Mouse (Mus musculus): ENCODE measurements at regions not wholly inside any gene's neighbourhood (a gene's known extent, or its start where the extent isn't known, plus 50 kb on each side); places are given as distances from the start of the nearest gene placed in this dataset.

DNA sequence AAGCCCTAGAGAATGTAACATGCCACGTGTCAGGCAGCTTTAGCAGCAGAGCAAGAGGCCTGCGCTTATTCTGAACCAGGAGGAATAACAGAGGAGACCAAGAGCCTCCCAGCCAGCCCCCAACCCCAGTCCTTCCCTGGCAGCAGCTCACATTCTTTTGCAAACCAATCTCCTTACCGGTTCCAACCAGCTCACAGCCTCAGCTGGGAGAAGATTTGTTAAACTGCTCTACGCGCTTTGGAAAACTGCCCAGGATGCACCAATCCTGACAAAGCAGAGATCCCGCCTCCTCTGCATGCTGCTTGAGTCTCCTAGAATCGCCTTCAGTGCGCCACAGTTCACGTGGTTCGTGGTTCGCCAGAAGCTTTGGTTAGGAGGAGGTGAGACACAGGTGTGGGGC, 51.8 kb downstream of the Gm9376 start:
- no peaks in the 10 kb centered on the region for H3K27me3 ChIP-seq (ENCODE audit: control insufficient read depth, insufficient read depth, low read length, poor library complexity, severe bottlenecking)
- no peaks in the 10 kb centered on the region for H3K36me3 ChIP-seq (ENCODE audit: control insufficient read depth, insufficient read depth, low read length, poor library complexity, severe bottlenecking)
- DNase-seq (ENCODE audit: low read depth, low spot score) = no peak

GRCm38 (mm10) chr14:118320101-118320500, 53.3 kb downstream of the Gm9376 start:
- DNase-seq (ENCODE audit: low read depth, low spot score) = no peak
- no peaks in the 10 kb centered on the region for H3K27me3 ChIP-seq (ENCODE audit: control insufficient read depth, insufficient read depth, low read length, poor library complexity, severe bottlenecking)
- H3K36me3 ChIP-seq (ENCODE audit: control insufficient read depth, insufficient read depth, low read length, poor library complexity, severe bottlenecking) = no peaks in the 10 kb centered on the region

DNA sequence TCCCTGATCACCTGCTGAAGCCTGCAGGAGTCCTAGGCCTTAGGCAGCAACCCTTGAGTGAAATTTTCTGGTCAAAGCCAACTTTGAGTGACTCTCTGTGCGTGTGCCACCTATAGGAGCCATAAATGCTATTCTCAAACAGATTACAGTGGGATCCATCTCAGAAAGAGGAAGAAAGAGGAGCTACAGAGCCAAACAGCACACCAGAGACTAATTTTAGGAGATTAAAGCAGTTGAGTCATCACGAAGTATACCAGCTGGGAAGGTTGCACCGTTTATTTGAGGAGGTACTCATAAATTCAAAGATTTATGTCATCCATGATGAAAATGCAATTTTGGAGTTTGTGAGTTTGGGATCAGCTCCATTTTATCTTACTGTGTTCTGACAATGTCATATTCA, 54.3 kb downstream of the Gm9376 start:
- no peak for DNase-seq (ENCODE audit: low read depth, low spot score)
- no peaks in the 10 kb centered on the region for H3K27me3 ChIP-seq (ENCODE audit: control insufficient read depth, insufficient read depth, low read length, poor library complexity, severe bottlenecking)
- no peaks in the 10 kb centered on the region for H3K36me3 ChIP-seq (ENCODE audit: control insufficient read depth, insufficient read depth, low read length, poor library complexity, severe bottlenecking)

- Histone ChIP-seq H3K27me3 (ENCODE audit: control insufficient read depth, insufficient read depth, low read length, poor library complexity, severe bottlenecking) (no peaks in the 10 kb centered on the region), H3K36me3 (ENCODE audit: control insufficient read depth, insufficient read depth, low read length, poor library complexity, severe bottlenecking) (no peaks in the 10 kb centered on the region)
- no peak for DNase-seq (ENCODE audit: low read depth, low spot score)
These were observed 55.5 kb downstream of the Gm9376 start for GRCm38 (mm10) chr14:118322003-118322821.

DNA sequence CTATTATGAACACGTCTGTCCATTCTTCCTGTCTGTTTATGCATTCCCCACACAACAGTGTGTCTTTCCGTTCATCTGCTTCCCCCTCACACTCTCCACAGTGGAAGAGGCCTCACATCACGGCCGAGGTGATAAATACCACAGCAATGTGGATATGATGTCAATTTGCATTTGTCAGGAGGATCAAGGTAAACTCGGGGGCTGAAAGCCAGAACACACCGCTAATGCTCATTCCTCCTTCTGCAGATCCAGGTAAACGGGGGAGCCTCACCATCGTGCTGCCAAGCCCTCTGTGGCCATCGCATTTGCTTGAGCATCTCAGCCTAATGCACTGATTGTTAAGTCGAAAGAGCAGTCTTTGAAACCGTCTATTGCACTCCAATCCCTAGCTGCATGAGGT, 56.1 kb downstream of the Gm9376 start:
- no peaks in the 10 kb centered on the region for H3K27me3 ChIP-seq (ENCODE audit: control insufficient read depth, insufficient read depth, low read length, poor library complexity, severe bottlenecking)
- DNase-seq (ENCODE audit: low read depth, low spot score) = no peak
- H3K36me3 ChIP-seq (ENCODE audit: control insufficient read depth, insufficient read depth, low read length, poor library complexity, severe bottlenecking) = no peaks in the 10 kb centered on the region

GRCm38 (mm10) chr14:118338071-118338470, 71.3 kb downstream of the Gm9376 start:
- no peaks in the 10 kb centered on the region for H3K36me3 ChIP-seq (ENCODE audit: control insufficient read depth, insufficient read depth, low read length, poor library complexity, severe bottlenecking)
- H3K27me3 ChIP-seq (ENCODE audit: control insufficient read depth, insufficient read depth, low read length, poor library complexity, severe bottlenecking) = no peaks in the 10 kb centered on the region

GRCm38 (mm10) chr14:118362931-118363330, 96.2 kb downstream of the Gm9376 start:
- Histone ChIP-seq H3K36me3 (ENCODE audit: control insufficient read depth, insufficient read depth, low read length, poor library complexity, severe bottlenecking) (no peaks in the 10 kb centered on the region), H3K27me3 (ENCODE audit: control insufficient read depth, insufficient read depth, low read length, poor library complexity, severe bottlenecking) (no peaks in the 10 kb centered on the region)
- DNase-seq (ENCODE audit: low read depth, low spot score) = no peak

More at GRCm38 (mm10) chr14:118338071-118338470, 71.3 kb downstream of the Gm9376 start:
- DNase-seq (ENCODE audit: low read depth, low spot score) = no peak

DNA sequence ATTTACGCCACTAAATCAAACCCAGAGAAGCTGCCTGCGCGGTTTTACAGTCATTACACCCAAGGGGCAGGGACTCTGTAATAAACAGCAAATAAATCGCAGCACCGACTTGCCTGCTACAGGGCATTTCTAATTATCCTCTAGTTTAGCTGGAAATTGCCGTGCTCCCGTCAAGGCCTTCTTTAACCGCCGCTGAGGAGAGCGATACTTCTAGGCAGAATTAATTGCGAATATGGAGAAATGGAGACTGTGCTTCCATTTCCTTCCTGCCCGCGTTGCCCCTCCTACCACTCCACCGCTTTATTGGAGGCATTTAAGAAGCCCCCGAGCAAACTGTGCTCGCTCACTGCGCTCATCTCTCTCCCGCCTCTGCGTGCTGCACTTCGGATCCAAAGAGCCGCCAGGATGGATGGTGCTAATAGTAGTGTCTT, 96.6 kb downstream of the Gm9376 start:
- Histone ChIP-seq H3K36me3 (ENCODE audit: control insufficient read depth, insufficient read depth, low read length, poor library complexity, severe bottlenecking) (no peaks in the 10 kb centered on the region), H3K27me3 (ENCODE audit: control insufficient read depth, insufficient read depth, low read length, poor library complexity, severe bottlenecking) (no peaks in the 10 kb centered on the region)
- no peak for DNase-seq (ENCODE audit: low read depth, low spot score)

DNA sequence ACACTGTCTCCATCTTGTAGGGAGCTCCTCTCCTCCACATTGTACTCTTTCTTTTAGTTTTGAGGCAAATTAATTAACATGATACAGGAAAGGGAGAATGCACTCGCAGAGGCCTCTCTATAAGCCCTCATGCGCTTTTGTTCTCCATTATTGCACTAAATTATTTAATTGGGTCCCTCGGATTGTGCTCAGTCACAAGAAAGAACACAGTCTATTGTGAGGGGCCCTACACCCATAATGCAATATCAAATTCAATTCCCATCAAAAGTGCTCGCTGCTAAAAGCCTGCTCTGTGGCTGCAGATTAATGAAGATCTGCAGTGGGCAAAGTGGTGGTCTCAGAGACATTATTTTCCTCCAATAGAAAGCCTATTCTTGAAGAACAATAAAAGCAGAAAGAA, 99.8 kb downstream of the Gm9376 start:
- no peak for DNase-seq (ENCODE audit: low read depth, low spot score)
- Histone ChIP-seq H3K27me3 (ENCODE audit: control insufficient read depth, insufficient read depth, low read length, poor library complexity, severe bottlenecking) (no peaks in the 10 kb centered on the region), H3K36me3 (ENCODE audit: control insufficient read depth, insufficient read depth, low read length, poor library complexity, severe bottlenecking) (no peaks in the 10 kb centered on the region)

- DNase-seq (ENCODE audit: low read depth, low spot score) = no peak
- H3K27me3 ChIP-seq (ENCODE audit: control insufficient read depth, insufficient read depth, low read length, poor library complexity, severe bottlenecking) = no peaks in the 10 kb centered on the region
- no peaks in the 10 kb centered on the region for H3K36me3 ChIP-seq (ENCODE audit: control insufficient read depth, insufficient read depth, low read length, poor library complexity, severe bottlenecking)
These were observed 102.1 kb downstream of the Gm9376 start for GRCm38 (mm10) chr14:118368619-118369431.

DNA sequence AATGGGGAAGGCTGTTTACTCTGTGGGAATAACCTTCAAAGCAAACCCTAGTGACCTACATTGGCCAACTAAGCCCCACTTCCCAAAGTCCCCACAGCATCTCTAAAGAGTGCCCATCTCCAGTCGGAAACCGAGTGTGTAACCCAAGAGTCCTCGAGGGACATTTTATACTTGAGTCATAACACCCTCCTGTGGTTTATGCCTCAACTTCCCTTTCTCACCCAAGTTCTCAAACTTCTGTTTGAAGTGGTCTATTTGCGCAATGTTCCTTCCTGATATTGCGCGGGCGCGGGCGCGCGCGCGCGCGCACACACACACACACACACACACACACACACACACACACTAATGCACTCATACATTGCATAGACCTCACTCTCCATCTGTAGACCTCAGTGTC, 104.6 kb downstream of the Gm9376 start:
- no peak for DNase-seq (ENCODE audit: low read depth, low spot score)
- Histone ChIP-seq H3K27me3 (ENCODE audit: control insufficient read depth, insufficient read depth, low read length, poor library complexity, severe bottlenecking) (no peaks in the 10 kb centered on the region), H3K36me3 (ENCODE audit: control insufficient read depth, insufficient read depth, low read length, poor library complexity, severe bottlenecking) (no peaks in the 10 kb centered on the region)

GRCm38 (mm10) chr14:118374819-118375520, 108.2 kb downstream of the Gm9376 start:
- Histone ChIP-seq H3K36me3 (ENCODE audit: control insufficient read depth, insufficient read depth, low read length, poor library complexity, severe bottlenecking) (no peaks in the 10 kb centered on the region), H3K27me3 (ENCODE audit: control insufficient read depth, insufficient read depth, low read length, poor library complexity, severe bottlenecking) (no peaks in the 10 kb centered on the region)
- no peak for DNase-seq (ENCODE audit: low read depth, low spot score)

DNA sequence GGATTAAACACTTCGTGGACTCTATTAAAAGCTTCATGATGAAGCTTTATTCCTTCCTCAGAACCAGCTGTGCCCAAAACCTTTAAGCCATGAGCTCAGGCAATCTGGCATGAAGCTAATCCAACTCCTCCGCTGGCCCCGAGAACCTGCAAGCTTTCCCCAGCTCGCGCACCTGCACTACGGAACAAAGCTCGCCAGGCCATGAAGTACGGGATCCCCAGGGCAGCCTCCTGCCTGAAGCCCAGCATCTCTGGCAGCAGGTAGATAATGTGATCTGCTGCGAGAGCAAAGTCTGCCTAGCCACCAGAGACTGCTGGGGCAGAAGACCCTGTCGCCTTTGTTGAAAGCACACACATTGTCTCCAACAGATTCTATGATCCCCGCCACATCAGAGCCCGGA, 108.9 kb downstream of the Gm9376 start:
- DNase-seq (ENCODE audit: low read depth, low spot score) = no peak
- H3K36me3 ChIP-seq (ENCODE audit: control insufficient read depth, insufficient read depth, low read length, poor library complexity, severe bottlenecking) = no peaks in the 10 kb centered on the region
- H3K27me3 ChIP-seq (ENCODE audit: control insufficient read depth, insufficient read depth, low read length, poor library complexity, severe bottlenecking) = no peaks in the 10 kb centered on the region

DNA sequence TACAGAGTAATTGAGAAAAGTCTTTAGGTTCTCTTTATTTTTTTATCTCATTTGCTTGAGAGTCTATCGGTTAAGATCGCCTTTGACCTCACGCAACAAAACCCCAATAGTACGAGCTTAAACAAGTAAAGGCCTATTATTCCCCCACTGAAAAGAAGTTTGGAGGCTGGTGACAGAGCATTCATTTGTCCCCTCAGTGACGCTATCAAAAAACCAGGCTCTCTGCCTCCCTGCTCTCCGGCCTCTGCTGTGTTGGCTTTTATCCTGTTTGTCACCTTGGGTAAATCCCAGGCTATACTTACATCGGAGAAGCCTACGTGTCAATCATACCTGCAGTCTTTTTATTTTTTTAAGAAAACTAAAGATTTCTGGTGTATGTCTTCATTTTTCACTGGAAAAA, 112.9 kb downstream of the Gm9376 start:
- Histone ChIP-seq H3K27me3 (ENCODE audit: control insufficient read depth, insufficient read depth, low read length, poor library complexity, severe bottlenecking) (no peaks in the 10 kb centered on the region), H3K36me3 (ENCODE audit: control insufficient read depth, insufficient read depth, low read length, poor library complexity, severe bottlenecking) (no peaks in the 10 kb centered on the region)
- DNase-seq (ENCODE audit: low read depth, low spot score) = no peak

DNA sequence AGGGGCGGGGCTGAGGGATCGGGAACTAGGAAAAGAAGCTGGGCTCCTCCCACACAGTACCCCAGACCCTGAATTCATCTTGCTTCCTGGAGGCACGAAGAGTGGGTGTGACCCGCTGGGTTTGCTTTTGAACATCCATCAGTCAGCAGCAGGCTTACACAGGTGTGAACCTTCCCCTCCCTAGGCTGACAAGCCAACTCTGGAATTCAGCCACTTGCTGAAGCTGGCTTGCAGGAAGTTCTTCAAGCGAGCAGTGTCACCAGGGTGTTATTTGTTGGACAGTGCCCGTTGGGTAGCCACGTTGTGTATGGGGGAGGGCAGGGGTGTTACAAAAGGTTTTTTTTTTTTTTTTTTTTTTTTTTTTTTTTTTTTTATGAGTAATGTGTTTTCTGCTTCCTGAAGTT, 118.8 kb downstream of the Gm9376 start:
- H3K36me3 ChIP-seq (ENCODE audit: control insufficient read depth, insufficient read depth, low read length, poor library complexity, severe bottlenecking) = no peaks in the 10 kb centered on the region
- no peaks in the 10 kb centered on the region for H3K27me3 ChIP-seq (ENCODE audit: control insufficient read depth, insufficient read depth, low read length, poor library complexity, severe bottlenecking)
- no peak for DNase-seq (ENCODE audit: low read depth, low spot score)
